Mouse (Mus musculus) forebrain, embryonic 11.5 days (tissue): ENCODE measurements at regions not wholly inside any gene's neighbourhood (a gene's known extent, or its start where the extent isn't known, plus 50 kb on each side); places are given as distances from the start of the nearest gene placed in this dataset.

Experiments used
- ATAC-seq: fragments of 200-750 bp; cut with Nextera tagmentation; replicated peaks from 2 replicates; pipeline ENCODE4 v1.8.0; 2017; ENCODE audit warnings: moderate TSS enrichment; ENCODE audit not compliant: low FRiP score
- DNase-seq: peaks from one replicate; pipeline ENCODE4 v3.0.0-alpha.2; 2017; ENCODE audit warnings: low spot score
- H3K27ac ChIP-seq: fragments of 300-500 bp; sonication (generic); 2 replicates; pipeline ENCODE4 v1.5.1; 2014; ENCODE audit warnings: low read depth, low read length
- H3K27me3 ChIP-seq: fragments of 300-500 bp; sonication (generic); 2 replicates; pipeline ENCODE4 v1.6.1; 2014; ENCODE audit warnings: mild to moderate bottlenecking, low read length, mixed read lengths; ENCODE audit not compliant: control insufficient read depth, insufficient read depth
- H3K36me3 ChIP-seq: fragments of 300-500 bp; sonication (generic); 2 replicates; pipeline ENCODE4 v1.6.1; 2014; ENCODE audit warnings: mild to moderate bottlenecking, low read length, moderate library complexity, mixed read lengths; ENCODE audit not compliant: control insufficient read depth, insufficient read depth
- H3K4me1 ChIP-seq: fragments of 300-500 bp; sonication (generic); replicated peaks from 2 replicates; pipeline ENCODE4 v1.6.1; 2014; ENCODE audit warnings: low read length, mixed read lengths; ENCODE audit not compliant: control insufficient read depth, insufficient read depth
- H3K4me2 ChIP-seq: fragments of 300-500 bp; sonication (generic); 2 replicates; pipeline ENCODE4 v1.6.1; 2014; ENCODE audit warnings: low read depth, mild to moderate bottlenecking, low read length, moderate library complexity, mixed read lengths; ENCODE audit not compliant: severe bottlenecking
- H3K4me3 ChIP-seq: fragments of 300-500 bp; sonication (generic); 2 replicates; pipeline ENCODE4 v1.5.1; 2014; ENCODE audit warnings: low read depth, low read length
- H3K9ac ChIP-seq: fragments of 300-500 bp; sonication (generic); 2 replicates; pipeline ENCODE4 v1.6.1; 2014; ENCODE audit warnings: low read length
- H3K9me3 ChIP-seq: fragments of 300-500 bp; sonication (generic); 2 replicates; pipeline ENCODE4 v1.6.1; 2016; ENCODE audit warnings: low read length, mixed read lengths; ENCODE audit not compliant: control insufficient read depth
- WGBS: fragments of 180-500 bp; shearing (Covaris S2); extraction: QIAGEN DNeasy Blood & Tissue Kit; methylation state at CpG from one replicate; pipeline ENCODE4 v1.1.7; 2014; 5-methylcytosine and 5-hydroxymethylcytosine counted together

GRCm38 (mm10) chr1:137591295-137591694 is 584.2 kb downstream of the Ptprc start:
- no peak overlapping the region for H3K27ac ChIP-seq
- DNase-seq (no peak), ATAC-seq (no peak)
- no peak overlapping the region for H3K9ac ChIP-seq
- H3K36me3 ChIP-seq, result no peaks in the 10 kb centered on the region
- H3K27me3 ChIP-seq, result no peaks in the 10 kb centered on the region
- no peak overlapping the region for H3K4me3 ChIP-seq
- H3K4me1 ChIP-seq, result no peaks in the 10 kb centered on the region
- WGBS, result 55% methylated on average over 3 of the region's 3 CpGs
- H3K4me2 ChIP-seq, result no peak overlapping the region
- H3K9me3 ChIP-seq, result no peaks in the 10 kb centered on the region

GRCm38 (mm10) chr1:137588304-137589300 is 586.9 kb downstream of the Ptprc start:
- Histone ChIP-seq H3K27me3 (no peaks in the 10 kb centered on the region), H3K4me2 (no peak overlapping the region), H3K4me3 (no peak overlapping the region), H3K27ac (no peak overlapping the region), H3K4me1 (no peaks in the 10 kb centered on the region), H3K9ac (no peak overlapping the region), H3K9me3 (no peaks in the 10 kb centered on the region), H3K36me3 (no peaks in the 10 kb centered on the region)
- DNase-seq, result no peak
- no peak for ATAC-seq
- 91% methylated on average over 6 of the region's 6 CpGs for WGBS

- Histone ChIP-seq H3K27me3 (no peaks in the 10 kb centered on the region), H3K36me3 (no peaks in the 10 kb centered on the region), H3K4me2 (no peak overlapping the region), H3K9ac (no peak overlapping the region), H3K9me3 (no peaks in the 10 kb centered on the region), H3K27ac (no peak overlapping the region), H3K4me3 (no peak overlapping the region), H3K4me1 (no peaks in the 10 kb centered on the region)
- ATAC-seq (no peak), DNase-seq (no peak)
- WGBS, result 85% methylated on average over 12 of the region's 12 CpGs
Measured at GRCm38 (mm10) chr1:137587481-137588228, 587.9 kb downstream of the Ptprc start.

- ATAC-seq, result no peak
- no peak for DNase-seq
- H3K9me3 ChIP-seq, result no peaks in the 10 kb centered on the region
- 70% methylated on average over 6 of the region's 6 CpGs for WGBS
- no peaks in the 10 kb centered on the region for H3K4me1 ChIP-seq
- no peaks in the 10 kb centered on the region for H3K36me3 ChIP-seq
- H3K27me3 ChIP-seq, result no peaks in the 10 kb centered on the region
- H3K4me3 ChIP-seq, result no peak overlapping the region
- no peak overlapping the region for H3K27ac ChIP-seq
- H3K9ac ChIP-seq, result no peak overlapping the region
- no peak overlapping the region for H3K4me2 ChIP-seq
Measured at GRCm38 (mm10) chr1:137584696-137585095, 590.8 kb downstream of the Ptprc start.

- DNase-seq (no peak), ATAC-seq (no peak)
- Histone ChIP-seq H3K4me3 (no peak overlapping the region), H3K4me2 (no peak overlapping the region), H3K9ac (no peak overlapping the region), H3K27ac (no peak overlapping the region), H3K36me3 (no peaks in the 10 kb centered on the region), H3K9me3 (no peaks in the 10 kb centered on the region), H3K27me3 (no peaks in the 10 kb centered on the region), H3K4me1 (no peaks in the 10 kb centered on the region)
- WGBS, result 89% methylated on average over 13 of the region's 13 CpGs
Measured at GRCm38 (mm10) chr1:137584104-137584675, 591.3 kb downstream of the Ptprc start.

GRCm38 (mm10) chr1:137577639-137578038 is 597.9 kb downstream of the Ptprc start:
- WGBS, result 70% methylated on average over 1 of the region's 1 CpGs
- H3K4me2 ChIP-seq, result no peak overlapping the region
- H3K36me3 ChIP-seq, result no peaks in the 10 kb centered on the region
- ATAC-seq (no peak), DNase-seq (no peak)
- H3K27ac ChIP-seq, result no peak overlapping the region
- no peak overlapping the region for H3K9ac ChIP-seq
- no peaks in the 10 kb centered on the region for H3K27me3 ChIP-seq
- no peak overlapping the region for H3K4me3 ChIP-seq
- H3K4me1 ChIP-seq, result no peaks in the 10 kb centered on the region
- H3K9me3 ChIP-seq, result no peaks in the 10 kb centered on the region

- WGBS, result 88% methylated on average over 9 of the region's 9 CpGs
Measured at GRCm38 (mm10) chr1:137576174-137576573, 599.3 kb downstream of the Ptprc start.

GRCm38 (mm10) chr1:137575380-137575779 is 600.1 kb downstream of the Ptprc start:
- no peaks in the 10 kb centered on the region for H3K4me1 ChIP-seq

More at GRCm38 (mm10) chr1:137576174-137576573, 599.3 kb downstream of the Ptprc start:
- DNase-seq, result no peak
- no peaks in the 10 kb centered on the region for H3K9me3 ChIP-seq
- no peak for ATAC-seq
- H3K9ac ChIP-seq, result no peak overlapping the region
- H3K4me3 ChIP-seq, result no peak overlapping the region
- no peak overlapping the region for H3K4me2 ChIP-seq
- no peak overlapping the region for H3K27ac ChIP-seq
- no peaks in the 10 kb centered on the region for H3K36me3 ChIP-seq
- no peaks in the 10 kb centered on the region for H3K4me1 ChIP-seq
- H3K27me3 ChIP-seq, result no peaks in the 10 kb centered on the region

More at GRCm38 (mm10) chr1:137575380-137575779, 600.1 kb downstream of the Ptprc start:
- no peak for DNase-seq
- no peaks in the 10 kb centered on the region for H3K9me3 ChIP-seq
- no peak for ATAC-seq
- no peaks in the 10 kb centered on the region for H3K27me3 ChIP-seq
- no peaks in the 10 kb centered on the region for H3K36me3 ChIP-seq
- no peak overlapping the region for H3K4me2 ChIP-seq
- H3K27ac ChIP-seq, result no peak overlapping the region
- H3K9ac ChIP-seq, result no peak overlapping the region
- H3K4me3 ChIP-seq, result no peak overlapping the region
